12 mouse cellular contexts compared by ENCODE assay signal in the genomic region with DNA sequence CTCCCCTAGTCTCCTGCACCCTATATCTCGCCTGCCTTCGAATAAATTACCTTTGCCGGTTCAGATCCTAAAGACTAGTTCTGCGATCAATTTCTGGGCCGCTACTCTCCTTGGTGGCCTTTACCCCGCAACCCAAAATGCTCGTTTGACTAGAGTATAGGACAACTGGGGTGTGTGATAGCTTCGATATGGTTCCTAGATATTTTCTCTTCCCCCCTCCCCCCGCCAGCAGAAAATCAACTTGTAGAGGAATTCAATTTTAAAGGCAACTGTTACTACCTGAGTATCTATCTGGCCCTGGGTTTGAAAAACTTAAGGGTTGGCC. TPM values are rescaled to one million over a fixed set of nuclear protein-coding genes. Genes with fewer than 3 reads are reported as not detected.
DNase-seq lines count a peak whose midpoint lies in the region; ATAC-seq lines count a peak whose summit lies in the region.
"Had no signal": no experiment of that assay in that cellular context is flagged by ENCODE, and none has a peak within 500 bp of the region (broad histone marks: within the 10 kb centered on the region; RNA-seq: fewer than 3 reads in every experiment).

No protein-coding gene starts in this region.

- peaks cover 3% of the 10 kb centered on the region; the same call in 1 of the 2 replicates for H3K9me3 ChIP-seq in forebrain, embryonic 11.5 days (ENCODE audit: control insufficient read depth, low read length)
- H3K9me3 ChIP-seq in forebrain, embryonic 16.5 days (ENCODE audit: control insufficient read depth, low read length) = peaks cover 4% of the 10 kb centered on the region
- H3K9me3 ChIP-seq in hindbrain, embryonic 11.5 days (ENCODE audit: control insufficient read depth, low read length) = no peaks in the 10 kb centered on the region
- peaks cover 3% of the 10 kb centered on the region; the same call in 1 of the 2 replicates for H3K9me3 ChIP-seq in hindbrain, embryonic 16.5 days (ENCODE audit: control insufficient read depth, low read length)
- no peaks in the 10 kb centered on the region for H3K9me3 ChIP-seq in embryonic facial prominence, embryonic 11.5 days (replicated peaks; ENCODE audit: control insufficient read depth, low read length)
- H3K9me3 ChIP-seq in limb, embryonic 12.5 days = 0 out of 2 replicates have a peak, but pooled peaks cover 5% of the 10 kb centered on the region

- H3K36me3 ChIP-seq in forebrain, embryonic 11.5 days (ENCODE audit: control insufficient read depth, insufficient read depth, low read length) = no peaks in the 10 kb centered on the region
- H3K36me3 ChIP-seq in forebrain, embryonic 16.5 days (ENCODE audit: control insufficient read depth, insufficient read depth) = no peaks in the 10 kb centered on the region
- no peaks in the 10 kb centered on the region for H3K36me3 ChIP-seq in hindbrain, embryonic 11.5 days (ENCODE audit: control insufficient read depth, insufficient read depth, low read length)
- no peaks in the 10 kb centered on the region for H3K36me3 ChIP-seq in hindbrain, embryonic 16.5 days (ENCODE audit: control insufficient read depth, insufficient read depth, low read length)
- H3K36me3 ChIP-seq in embryonic facial prominence, embryonic 11.5 days (replicated peaks; ENCODE audit: control insufficient read depth, insufficient read depth, low read depth, low read length) = no peaks in the 10 kb centered on the region
- no peaks in the 10 kb centered on the region for H3K36me3 ChIP-seq in limb, embryonic 12.5 days

- H3K27ac ChIP-seq in forebrain, embryonic 11.5 days (ENCODE audit: low read depth, low read length) = no peak overlapping the region
- H3K27ac ChIP-seq in forebrain, embryonic 16.5 days (ENCODE audit: low read length) = no peak overlapping the region
- no peak overlapping the region for H3K27ac ChIP-seq in hindbrain, embryonic 11.5 days (ENCODE audit: low read depth, low read length)
- no peak overlapping the region for H3K27ac ChIP-seq in hindbrain, embryonic 16.5 days (ENCODE audit: low read depth, low read length)
- H3K27ac ChIP-seq in embryonic facial prominence, embryonic 11.5 days (replicated peaks; ENCODE audit: low read depth, low read length) = peak overlapping the region; percentile 77
- peak overlapping the region; percentile 82 for H3K27ac ChIP-seq in limb, embryonic 12.5 days

- 2% methylated on average over 9 of the region's 9 CpGs for WGBS in forebrain, embryonic 11.5 days
- under 1% methylated on average over 9 of the region's 9 CpGs for WGBS in forebrain, embryonic 16.5 days
- 1% methylated on average over 9 of the region's 9 CpGs for WGBS in hindbrain, embryonic 11.5 days
- WGBS in hindbrain, embryonic 16.5 days = under 1% methylated on average over 9 of the region's 9 CpGs
- WGBS in embryonic facial prominence, embryonic 11.5 days = under 1% methylated on average over 9 of the region's 9 CpGs
- under 1% methylated on average over 9 of the region's 9 CpGs for WGBS in limb, embryonic 12.5 days

- peak overlapping the region; percentile 14; the same call in 1 of the 2 replicates for H3K4me3 ChIP-seq in forebrain, embryonic 11.5 days (ENCODE audit: low read depth, low read length)
- H3K4me3 ChIP-seq in forebrain, embryonic 16.5 days (replicated peaks; ENCODE audit: low read length) = no peak overlapping the region
- H3K4me3 ChIP-seq in hindbrain, embryonic 11.5 days (ENCODE audit: low read depth, low read length) = peak overlapping the region; percentile 14
- H3K4me3 ChIP-seq in hindbrain, embryonic 16.5 days (ENCODE audit: low read length) = no peak overlapping the region
- H3K4me3 ChIP-seq in embryonic facial prominence, embryonic 11.5 days (ENCODE audit: low read depth, low read length) = peak overlapping the region; percentile 72
- peak overlapping the region; percentile 29 for H3K4me3 ChIP-seq in limb, embryonic 12.5 days (replicated peaks)

- H3K4me2 ChIP-seq in forebrain, embryonic 11.5 days (ENCODE audit: low read depth, low read length, severe bottlenecking) = peak overlapping the region; percentile 43
- H3K4me2 ChIP-seq in forebrain, embryonic 16.5 days (ENCODE audit: low read length) = no peak overlapping the region
- peak overlapping the region; percentile 40 for H3K4me2 ChIP-seq in hindbrain, embryonic 11.5 days (replicated peaks; ENCODE audit: low read depth, low read length)
- H3K4me2 ChIP-seq in hindbrain, embryonic 16.5 days (ENCODE audit: low read length) = no peak overlapping the region
- peak overlapping the region; percentile 62 for H3K4me2 ChIP-seq in embryonic facial prominence, embryonic 11.5 days (ENCODE audit: low read depth, low read length)
- H3K4me2 ChIP-seq in limb, embryonic 12.5 days = peak overlapping the region; percentile 85

- DNase-seq in forebrain, embryonic 11.5 days (ENCODE audit: low spot score) = no peak
- DNase-seq in hindbrain, embryonic 11.5 days (ENCODE audit: low spot score) = peak; percentile 71
- DNase-seq in embryonic facial prominence, embryonic 11.5 days (ENCODE audit: low spot score) = no peak
- DNase-seq in embryo, embryonic 10.5 days (ENCODE audit: low spot score) = no peak
- no peak for DNase-seq in thymus, postnatal 10 days (ENCODE audit: low spot score in 2 of 2)
- DNase-seq: adrenal gland, postnatal 36 days; cerebellum, adult 11-12 months; kidney, adult 2 months; lung, postnatal 14 days had no signal

- peaks cover 90% of the 10 kb centered on the region for H3K27me3 ChIP-seq in forebrain, embryonic 11.5 days (ENCODE audit: control insufficient read depth, insufficient read depth, low read length)
- peaks cover 64% of the 10 kb centered on the region for H3K27me3 ChIP-seq in forebrain, embryonic 16.5 days (replicated peaks; ENCODE audit: control insufficient read depth, insufficient read depth, low read length)
- H3K27me3 ChIP-seq in hindbrain, embryonic 11.5 days (ENCODE audit: control insufficient read depth, insufficient read depth, low read length) = peaks cover 83% of the 10 kb centered on the region
- peaks cover 58% of the 10 kb centered on the region for H3K27me3 ChIP-seq in hindbrain, embryonic 16.5 days (replicated peaks; ENCODE audit: control insufficient read depth, insufficient read depth, low read length)
- peaks cover 44% of the 10 kb centered on the region for H3K27me3 ChIP-seq in embryonic facial prominence, embryonic 11.5 days (ENCODE audit: control insufficient read depth, insufficient read depth, low read length)
- H3K27me3 ChIP-seq in limb, embryonic 12.5 days = peaks cover 93% of the 10 kb centered on the region

- H3K4me1 ChIP-seq in forebrain, embryonic 11.5 days (replicated peaks; ENCODE audit: control insufficient read depth, insufficient read depth, low read length) = peaks cover 37% of the 10 kb centered on the region
- H3K4me1 ChIP-seq in forebrain, embryonic 16.5 days (replicated peaks; ENCODE audit: control insufficient read depth, insufficient read depth, low read length) = peaks cover 20% of the 10 kb centered on the region
- peaks cover 20% of the 10 kb centered on the region for H3K4me1 ChIP-seq in hindbrain, embryonic 11.5 days (replicated peaks; ENCODE audit: control insufficient read depth, insufficient read depth, low read length)
- peaks cover 22% of the 10 kb centered on the region for H3K4me1 ChIP-seq in hindbrain, embryonic 16.5 days (ENCODE audit: control insufficient read depth, insufficient read depth, low read depth, low read length)
- peaks cover 5% of the 10 kb centered on the region; the same call in 1 of the 2 replicates for H3K4me1 ChIP-seq in embryonic facial prominence, embryonic 11.5 days (ENCODE audit: control insufficient read depth, insufficient read depth, low read length)
- peaks cover 51% of the 10 kb centered on the region for H3K4me1 ChIP-seq in limb, embryonic 12.5 days (replicated peaks)

- H3K9ac ChIP-seq in forebrain, embryonic 11.5 days (ENCODE audit: low read length) = no peak overlapping the region
- H3K9ac ChIP-seq in forebrain, embryonic 16.5 days (replicated peaks; ENCODE audit: low read depth, low read length) = no peak overlapping the region
- no peak overlapping the region for H3K9ac ChIP-seq in hindbrain, embryonic 11.5 days (ENCODE audit: low read depth, low read length)
- no peak overlapping the region for H3K9ac ChIP-seq in hindbrain, embryonic 16.5 days (ENCODE audit: low read depth, low read length)
- peak overlapping the region; percentile 60 for H3K9ac ChIP-seq in embryonic facial prominence, embryonic 11.5 days (replicated peaks; ENCODE audit: low read length)
- H3K9ac ChIP-seq in limb, embryonic 12.5 days (replicated peaks) = peak overlapping the region; percentile 45; the same call in 1 of the 2 replicates

- no peak for ATAC-seq in forebrain, embryonic 11.5 days (replicated peaks; ENCODE audit: low FRiP score)
- no peak for ATAC-seq in forebrain, embryonic 16.5 days
- ATAC-seq in hindbrain, embryonic 11.5 days (ENCODE audit: low FRiP score) = no peak
- ATAC-seq in hindbrain, embryonic 16.5 days = no peak
- no peak for ATAC-seq in embryonic facial prominence, embryonic 11.5 days (replicated peaks; ENCODE audit: insufficient number of reproducible peaks, low FRiP score, low TSS enrichment, low read depth)
- no peak for ATAC-seq in limb, embryonic 12.5 days (ENCODE audit: insufficient number of reproducible peaks, insufficient read depth, low FRiP score, low TSS enrichment, low read depth)

RNA-seq across cellular contexts. Expression of gene Msx1, which starts 3.2 kb away (rescaled TPM):
- polyA plus RNA-seq in forebrain, embryonic 11.5 days (2014; fragmentation: Nextera tagmentation; extraction: Ambion mirVana) = 164 and 175 TPM in 2 replicates
- 11.4 and 16.8 TPM in 2 replicates for polyA plus RNA-seq in forebrain, embryonic 16.5 days (2015; fragmentation: Nextera tagmentation; extraction: Ambion mirVana)
- polyA plus RNA-seq in hindbrain, embryonic 11.5 days (2014; fragmentation: Nextera tagmentation; extraction: Ambion mirVana) = 103 and 121 TPM in 2 replicates
- 28.9 and 30.5 TPM in 2 replicates for polyA plus RNA-seq in hindbrain, embryonic 16.5 days (2015; fragmentation: Nextera tagmentation; extraction: Ambion mirVana)
- 330 and 367 TPM in 2 replicates for polyA plus RNA-seq in embryonic facial prominence, embryonic 11.5 days (2014; fragmentation: Nextera tagmentation; extraction: Ambion mirVana)
- polyA plus RNA-seq in limb, embryonic 12.5 days (2016; fragmentation: Nextera tagmentation; extraction: Ambion mirVana) = 462 and 487 TPM in 2 replicates

Comparison
In these comparisons a context has a peak if more than half of its experiments do, and no peak if none do; other contexts are left out.
1. H3K4me2 ChIP-seq: peak in forebrain, embryonic 11.5 days (single experiment), hindbrain, embryonic 11.5 days (single experiment), embryonic facial prominence, embryonic 11.5 days (single experiment) and limb, embryonic 12.5 days (single experiment); none in forebrain, embryonic 16.5 days (single experiment) and hindbrain, embryonic 16.5 days (single experiment).
2. H3K4me3 ChIP-seq: peak in forebrain, embryonic 11.5 days (single experiment), hindbrain, embryonic 11.5 days (single experiment), embryonic facial prominence, embryonic 11.5 days (single experiment) and limb, embryonic 12.5 days (single experiment); none in forebrain, embryonic 16.5 days (single experiment) and hindbrain, embryonic 16.5 days (single experiment).
3. H3K27ac ChIP-seq: peak in embryonic facial prominence, embryonic 11.5 days (single experiment) and limb, embryonic 12.5 days (single experiment); none in forebrain, embryonic 11.5 days (single experiment), forebrain, embryonic 16.5 days (single experiment), hindbrain, embryonic 11.5 days (single experiment) and hindbrain, embryonic 16.5 days (single experiment).
4. H3K9ac ChIP-seq: peak in embryonic facial prominence, embryonic 11.5 days (single experiment) and limb, embryonic 12.5 days (single experiment); none in forebrain, embryonic 11.5 days (single experiment), forebrain, embryonic 16.5 days (single experiment), hindbrain, embryonic 11.5 days (single experiment) and hindbrain, embryonic 16.5 days (single experiment).